Mouse (Mus musculus): ENCODE measurements around the gene AL607142.1.

GRCm38 (mm10) chr4:120096935-120097334 is 32.1 kb downstream of the AL607142.1 start:
- TF ChIP-seq MAFK (IDR thresholded peaks at IDR 0.05; ENCODE audit: insufficient read depth, low read depth, low read length) (no peak), CHD2 (IDR thresholded peaks at IDR 0.05; ENCODE audit: low read depth, low read length) (no peak), HCFC1 (IDR thresholded peaks at IDR 0.05; ENCODE audit: borderline replicate concordance, insufficient read depth, low read length) (no peak), ZC3H11A (IDR thresholded peaks at IDR 0.05; ENCODE audit: borderline replicate concordance, low read depth, low read length) (no peak), ZNF384 (IDR thresholded peaks at IDR 0.05; ENCODE audit: low read depth, low read length) (no peak)

Measured in ES-E14 (cell line).